Mouse (Mus musculus) cerebellum, adult 2 months (tissue): Measurements from ENCODE around the gene Rnf182.

Source experiments
- CTCF ChIP-seq: fragments of 200-500 bp; IDR thresholded peaks from 2 replicates; pipeline ENCODE4 v1.5.1; 2011; ENCODE audit warnings: low read depth, mild to moderate bottlenecking, control low read depth, low read length, moderate library complexity, borderline replicate concordance; ENCODE audit not compliant: insufficient read depth
- POLR2A ChIP-seq: fragments of 200-500 bp; IDR thresholded peaks from 2 replicates; pipeline ENCODE4 v1.6.1; 2011; ENCODE audit warnings: low read length, control low read depth, borderline replicate concordance; ENCODE audit not compliant: insufficient read depth

DNA sequence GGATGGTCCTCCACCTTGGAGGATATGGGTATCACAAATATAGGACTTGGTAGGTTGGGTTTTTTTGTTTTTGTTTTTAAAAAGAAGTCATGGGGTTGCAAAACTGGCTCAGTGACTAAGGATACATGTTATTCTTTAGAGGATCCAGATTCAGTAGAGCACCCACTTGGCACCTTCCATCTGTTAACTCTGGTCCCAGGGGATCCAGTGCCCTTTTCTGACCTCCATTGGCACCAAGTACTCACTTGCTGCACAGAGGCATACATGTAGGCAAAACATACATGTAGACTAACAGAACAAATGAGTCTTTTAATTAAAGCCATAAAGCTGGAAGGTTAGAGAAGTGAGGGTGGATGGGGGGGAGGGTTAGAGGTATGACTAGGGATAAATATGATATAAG is 80.0 kb downstream of the Rnf182 start:
- TF ChIP-seq CTCF (no peak), POLR2A (no peak)
